Mouse (Mus musculus) right cerebral cortex, postnatal 14 days (tissue): Measurements from ENCODE around the gene Mob3b.

Experiments
- DNase-seq: peaks from one replicate; pipeline ENCODE4 v3.0.0; 2022

Gene Mob3b

DNA sequence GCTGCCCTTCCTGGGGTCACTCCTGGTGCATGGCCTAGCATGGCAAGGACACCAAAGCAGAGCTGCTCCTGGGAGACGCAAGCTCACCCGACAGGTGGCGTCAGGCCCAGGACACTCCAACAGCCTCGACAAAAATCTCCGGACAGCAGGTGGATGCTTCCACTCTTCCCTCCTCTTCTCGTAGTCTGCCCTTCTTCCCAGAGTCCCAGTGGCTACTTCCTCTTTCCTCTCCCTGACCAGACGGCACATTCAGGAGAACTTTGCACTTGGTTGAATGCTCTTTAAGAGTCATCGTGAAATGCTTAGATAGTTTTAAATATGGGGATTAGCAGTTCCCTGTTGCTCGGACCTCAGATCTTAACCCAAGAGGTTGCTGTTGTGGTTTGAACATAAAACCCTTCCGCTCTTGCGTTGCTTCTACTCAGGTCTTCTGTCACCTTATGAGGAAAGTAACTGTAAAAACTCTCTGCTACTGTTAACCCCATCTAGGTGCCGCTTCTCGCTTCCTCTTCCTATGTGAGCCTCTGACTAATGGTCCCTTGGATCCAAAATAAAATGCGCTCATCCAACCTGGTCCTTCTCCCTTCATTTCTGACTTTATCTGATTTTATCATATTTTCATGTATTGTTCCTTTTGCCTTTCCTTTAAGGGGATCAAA lies 52.0 kb downstream of the Mob3b start:
- no peak for DNase-seq

DNA sequence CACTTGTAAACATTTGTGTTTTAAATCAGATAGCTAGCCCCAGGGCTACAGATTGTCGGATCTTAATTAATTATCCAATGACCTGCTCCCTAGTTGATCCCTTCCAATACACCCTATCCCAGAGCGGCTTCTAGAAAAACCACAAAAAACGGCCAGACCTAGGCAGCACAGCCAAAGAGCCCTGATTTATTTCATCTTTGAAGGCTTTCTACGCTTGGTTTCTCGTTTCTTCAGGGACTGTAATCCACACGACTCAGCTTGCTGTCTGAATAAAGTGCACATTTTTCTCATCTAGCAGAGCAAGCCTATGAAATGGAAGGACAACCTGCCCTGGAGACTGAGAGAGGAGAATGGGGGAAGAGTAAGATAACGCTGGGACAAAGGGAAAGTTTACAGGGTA lies 56.1 kb downstream of the Mob3b start:
- DNase-seq, result no peak

DNA sequence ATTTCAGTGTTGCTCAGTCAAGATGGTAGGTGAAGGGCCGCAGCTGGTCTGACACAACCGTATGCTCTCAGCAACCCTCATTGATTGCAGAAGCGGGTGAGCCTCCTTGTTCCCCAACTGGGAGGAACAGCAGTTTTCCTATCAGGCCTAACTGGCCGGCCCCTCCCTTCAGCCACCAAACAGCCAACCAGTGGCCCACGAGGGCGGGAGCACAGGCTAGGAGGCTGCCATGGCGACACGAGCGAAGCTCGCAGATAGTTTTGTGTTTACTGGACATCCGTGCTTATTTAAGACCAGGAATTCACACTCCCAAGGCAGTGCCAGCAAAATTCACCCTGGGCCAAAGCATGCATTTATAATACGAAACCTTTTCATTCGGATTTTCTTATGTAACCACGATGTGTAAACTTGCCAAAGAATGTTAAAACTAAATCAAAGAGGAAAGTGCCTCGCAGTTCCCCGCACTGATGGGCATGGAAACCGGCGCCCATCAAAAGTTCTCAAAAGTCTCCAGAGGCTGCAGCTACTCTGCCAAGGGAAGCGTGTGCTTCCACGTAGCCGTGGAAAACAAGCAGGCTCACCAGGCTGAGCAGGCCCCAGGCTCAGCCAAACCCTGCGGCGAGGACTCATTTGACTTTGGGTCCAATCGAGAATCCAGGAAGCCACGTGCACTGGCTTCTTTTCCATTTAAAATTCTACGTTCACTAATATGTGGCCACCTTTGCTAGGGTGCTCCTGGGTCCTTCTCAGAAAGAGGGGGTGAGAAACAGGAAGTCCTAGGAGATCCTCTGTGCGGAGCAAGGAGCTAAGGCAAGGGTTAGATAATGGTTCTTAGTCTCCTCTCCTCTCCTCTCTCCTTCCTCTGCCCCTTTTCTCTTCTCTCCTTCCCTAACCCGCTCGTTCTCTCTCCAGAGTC lies 57.2 kb downstream of the Mob3b start:
- peak; percentile 69 for DNase-seq

DNA sequence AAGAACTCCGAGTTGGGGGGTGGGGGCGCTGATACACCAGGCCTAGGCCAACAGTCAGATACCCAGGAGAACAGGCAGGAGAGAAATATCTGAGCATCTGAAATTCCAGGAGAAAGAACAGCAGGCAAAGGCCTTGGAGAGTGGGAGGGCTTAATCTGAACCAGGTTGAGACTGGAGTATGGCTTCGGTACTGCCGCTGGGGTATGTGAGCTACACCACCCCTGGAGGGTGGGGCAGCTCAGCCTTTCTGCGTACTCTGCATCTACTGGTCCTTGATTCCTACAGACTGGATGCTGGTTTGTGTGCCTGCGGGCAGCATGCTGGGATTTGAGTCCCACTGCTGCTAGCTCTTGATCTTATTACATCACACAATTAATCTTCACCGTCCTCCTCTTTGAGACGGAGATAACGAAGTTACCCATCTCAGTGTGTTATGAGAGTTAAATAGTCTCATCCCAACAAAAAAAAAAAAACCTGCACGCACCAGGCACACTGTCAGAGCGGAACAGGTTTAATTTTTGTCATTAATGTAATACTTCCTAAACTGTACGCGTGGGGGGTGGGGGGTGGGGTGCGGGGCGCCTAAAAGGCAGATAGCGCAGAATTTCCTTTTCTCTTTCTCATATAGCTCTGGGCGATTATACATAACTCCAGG lies 57.9 kb downstream of the Mob3b start:
- no peak for DNase-seq

DNA sequence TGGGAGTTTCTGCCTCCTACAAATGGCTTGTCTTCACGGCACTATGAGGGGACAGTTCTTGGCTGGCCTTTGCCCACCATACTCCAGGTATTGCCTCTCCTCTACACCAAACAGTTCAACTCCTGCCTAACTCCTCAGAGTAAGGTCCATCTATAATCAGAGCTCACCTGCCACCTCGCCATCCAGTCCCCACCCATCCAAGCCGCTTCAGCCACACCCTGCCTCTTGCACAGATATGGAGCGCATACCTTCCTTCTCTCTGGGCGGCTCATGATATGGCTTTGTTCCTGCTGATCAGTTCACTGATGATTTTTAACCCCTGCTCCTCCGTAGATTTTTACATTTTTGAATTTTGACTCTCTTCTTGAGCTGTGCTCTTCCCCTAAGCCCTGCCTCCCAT lies 58.7 kb downstream of the Mob3b start:
- DNase-seq, result no peak

DNA sequence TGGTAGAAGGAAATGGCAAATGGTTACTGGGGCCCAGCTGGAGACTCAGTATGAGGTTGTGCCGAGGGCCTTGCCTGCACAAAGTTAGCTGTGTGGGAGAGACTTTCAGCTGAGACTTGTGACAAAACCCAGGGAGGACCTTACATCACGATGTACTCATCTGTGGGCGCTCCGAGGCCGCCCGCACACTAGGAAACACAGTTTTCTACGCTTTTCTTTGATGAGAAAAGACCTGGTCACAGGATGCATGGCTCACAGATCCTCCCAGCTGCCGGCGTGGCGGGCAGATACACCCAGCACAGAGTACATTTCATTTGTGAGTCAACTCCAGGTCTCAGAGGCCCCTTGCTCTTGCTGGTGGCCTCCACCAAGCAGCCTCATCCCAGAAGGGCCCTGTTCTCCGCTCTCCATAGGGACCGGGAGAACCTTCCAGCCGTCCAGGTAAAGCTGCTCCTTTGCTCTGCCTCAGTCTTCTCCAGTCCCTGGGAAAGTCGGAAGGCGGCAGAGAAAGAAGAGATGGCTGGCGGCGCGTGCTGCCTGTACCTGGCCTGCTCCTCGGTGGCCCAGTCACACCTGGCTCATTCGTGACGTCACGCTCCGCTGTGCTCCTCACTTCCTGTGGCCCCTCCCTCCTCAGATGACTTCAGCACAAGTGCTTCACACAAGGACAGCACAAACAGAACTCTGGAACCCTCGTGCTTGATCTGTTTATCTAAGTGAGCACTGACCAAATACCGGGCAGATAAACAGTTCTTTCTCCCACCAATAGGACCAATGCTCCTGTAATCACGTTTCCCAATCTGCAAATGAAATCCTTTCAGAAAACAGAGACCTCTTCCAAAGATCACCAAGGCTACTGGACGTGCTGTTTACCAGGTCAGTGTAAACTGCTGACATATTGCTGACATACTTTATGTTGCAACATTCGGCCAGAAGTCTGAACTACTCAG lies 60.8 kb downstream of the Mob3b start:
- no peak for DNase-seq

DNA sequence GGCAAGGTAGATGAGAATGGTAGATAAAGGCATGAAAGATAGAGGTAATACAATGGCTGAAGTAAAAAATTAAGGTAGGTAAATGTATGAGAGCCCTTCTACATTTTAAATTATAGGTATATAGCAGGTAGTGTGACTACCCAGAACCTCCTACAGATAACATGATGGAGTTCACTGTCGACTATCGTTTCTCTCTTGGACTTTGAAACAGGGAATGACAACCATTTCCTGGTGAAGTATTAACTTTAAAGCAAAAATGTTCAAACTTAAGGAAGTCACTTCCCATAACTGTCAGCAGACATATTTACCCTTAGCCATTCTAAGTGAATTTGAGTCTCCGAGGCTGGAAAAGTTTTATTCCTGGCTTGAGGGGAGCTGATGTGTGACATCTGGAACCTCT lies 64.8 kb downstream of the Mob3b start:
- DNase-seq, result no peak

DNA sequence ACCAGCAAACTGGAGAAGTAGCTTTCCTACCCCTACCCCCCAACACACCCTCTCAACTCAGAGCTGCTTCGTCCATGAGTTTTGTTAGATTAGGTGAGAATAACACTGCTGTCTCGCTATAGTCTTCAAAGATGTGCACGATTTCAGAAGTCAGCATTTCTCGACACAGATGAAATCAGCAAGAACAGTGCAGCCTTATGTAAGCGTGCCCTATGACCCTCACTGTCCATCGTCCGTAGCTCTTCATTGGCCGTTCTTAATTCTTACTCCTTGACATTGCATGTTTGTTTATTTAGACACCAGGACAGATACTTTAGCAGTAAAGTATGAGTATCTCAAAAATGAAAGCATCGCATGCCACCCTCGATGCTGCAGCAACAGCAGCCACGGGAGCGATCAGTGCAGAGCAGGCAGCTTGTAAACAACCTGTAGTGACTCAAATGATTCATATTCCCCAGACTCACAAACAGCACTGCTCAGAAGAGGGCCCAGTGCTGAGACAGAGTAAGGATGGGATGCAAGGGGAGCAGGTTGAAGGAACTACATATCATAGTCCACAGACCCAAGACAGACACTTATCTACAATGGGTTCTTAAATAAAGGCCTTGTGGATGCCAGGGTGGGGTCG lies 66.0 kb downstream of the Mob3b start:
- DNase-seq, result no peak

DNA sequence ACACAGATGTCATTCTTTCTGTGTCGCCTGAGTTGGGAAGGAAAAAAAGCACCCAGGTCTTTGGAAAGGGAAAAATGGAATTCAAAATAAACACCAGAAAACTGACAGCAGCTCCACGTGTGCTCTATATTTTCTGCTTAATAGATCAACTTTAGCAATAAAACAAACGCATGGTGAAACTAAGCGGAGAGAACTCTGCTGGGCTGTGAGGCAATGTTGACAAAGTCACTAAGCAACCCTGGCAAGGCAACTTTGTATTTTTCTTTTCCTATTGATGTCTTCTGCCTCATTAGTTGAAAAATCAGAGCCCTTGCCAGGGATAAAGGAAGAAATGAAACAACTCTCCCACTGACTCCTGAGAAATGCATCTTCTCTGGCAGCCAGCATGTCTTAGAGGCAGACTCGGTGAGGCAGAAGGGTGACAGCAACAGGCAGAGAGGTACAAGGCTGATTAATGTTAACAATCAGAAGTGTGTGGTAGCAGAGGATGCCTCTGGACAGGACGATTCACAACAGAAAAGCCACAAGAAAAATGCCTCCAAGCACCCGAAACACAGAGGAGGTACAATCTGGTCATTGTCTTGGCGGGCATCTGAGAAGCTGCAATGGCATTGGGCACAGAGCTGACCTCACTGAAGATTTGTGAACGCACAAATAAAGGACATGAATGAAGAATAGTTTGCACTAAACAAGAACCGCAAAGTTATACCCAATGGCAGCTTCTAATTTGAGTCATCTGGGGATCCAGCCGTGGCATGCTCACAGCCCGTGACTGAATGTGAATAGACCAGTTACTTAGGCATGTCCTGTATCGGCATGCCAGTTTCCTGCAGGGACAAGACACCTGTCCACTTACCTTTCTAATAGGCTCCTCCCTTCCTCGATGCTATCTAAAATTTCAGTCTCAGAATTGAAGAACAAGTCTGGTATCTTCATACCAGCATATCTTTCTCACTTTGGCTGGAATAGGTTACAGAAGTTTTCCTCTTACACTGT lies 67.7 kb downstream of the Mob3b start:
- DNase-seq, result no peak

DNA sequence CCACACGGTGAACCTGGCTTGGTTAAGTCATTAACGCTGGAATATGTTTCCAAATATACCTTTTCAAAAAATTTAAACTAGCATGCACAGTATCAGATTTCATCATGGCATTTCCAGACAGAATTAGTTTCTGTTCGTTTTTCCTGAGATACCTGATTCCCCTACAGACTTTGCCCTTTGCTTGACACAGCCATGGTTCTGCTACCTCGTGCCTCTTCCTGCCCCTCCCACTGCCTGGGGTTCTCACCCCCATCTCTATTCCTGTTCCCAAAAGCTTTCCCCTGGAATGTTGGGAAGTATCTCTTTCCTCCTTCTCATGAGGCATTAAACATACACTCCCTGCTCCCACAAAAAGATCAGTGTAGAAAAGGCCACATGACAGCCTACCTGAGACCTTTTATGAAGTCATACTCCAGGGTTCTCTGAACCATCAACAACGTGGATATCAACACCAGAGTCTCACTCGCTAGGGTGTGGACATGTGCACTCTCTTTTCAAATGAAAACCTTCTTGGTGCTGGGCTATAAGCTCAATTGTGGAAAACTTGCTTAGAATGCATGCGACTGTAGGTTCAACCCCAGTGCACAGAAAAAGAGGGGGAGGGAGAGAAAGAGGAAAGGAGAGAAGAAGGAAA lies 71.1 kb downstream of the Mob3b start:
- DNase-seq, result no peak

DNA sequence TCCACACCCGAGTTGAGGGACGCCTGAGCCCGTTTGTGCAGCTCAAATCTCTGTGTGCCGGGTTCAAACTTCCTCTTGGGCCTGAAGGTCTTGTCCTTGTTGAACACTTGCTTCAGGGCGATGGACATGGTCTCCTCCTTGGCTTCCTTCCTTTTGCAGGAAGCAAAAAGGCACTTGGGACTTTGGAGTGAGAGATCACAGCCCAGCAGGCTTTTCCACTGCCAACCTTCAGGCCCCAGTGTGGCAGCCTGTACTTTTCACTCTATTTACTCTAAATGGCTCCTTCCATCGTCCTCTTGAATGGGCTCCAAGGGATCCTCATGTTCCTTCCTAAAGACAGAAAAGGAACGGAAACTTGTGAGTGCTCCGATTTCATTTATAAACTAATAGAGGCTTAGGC lies 73.2 kb downstream of the Mob3b start:
- DNase-seq, result no peak

DNA sequence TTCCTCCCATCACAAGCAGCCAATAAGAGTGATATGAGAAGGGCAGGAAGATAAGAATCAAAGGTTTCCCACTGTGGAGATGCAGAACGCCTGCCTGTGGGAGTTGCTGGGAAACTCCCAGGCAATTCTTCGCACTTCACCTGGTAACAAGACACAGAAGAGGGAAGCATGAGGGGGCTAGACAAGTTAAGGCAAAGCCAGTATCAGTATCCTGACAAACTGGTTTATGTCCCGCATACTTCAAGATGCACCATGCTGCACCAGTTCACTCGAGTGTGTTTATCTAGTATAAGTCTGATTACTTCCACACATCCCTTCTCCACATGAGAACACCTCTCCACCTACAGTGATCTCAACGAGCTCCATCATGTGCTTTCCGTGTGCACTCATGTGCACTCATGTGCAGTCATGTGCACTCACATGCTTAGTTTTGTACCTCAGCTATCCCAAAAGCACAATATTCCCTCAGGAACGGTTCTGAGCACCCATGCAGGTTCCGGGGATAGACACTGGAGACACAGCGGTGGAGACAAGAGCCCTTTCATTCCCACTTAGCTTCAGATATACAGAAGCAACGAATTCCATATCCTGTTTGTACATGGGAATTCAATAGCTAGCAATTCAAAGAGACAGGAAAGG lies 74.7 kb downstream of the Mob3b start:
- DNase-seq, result no peak

DNA sequence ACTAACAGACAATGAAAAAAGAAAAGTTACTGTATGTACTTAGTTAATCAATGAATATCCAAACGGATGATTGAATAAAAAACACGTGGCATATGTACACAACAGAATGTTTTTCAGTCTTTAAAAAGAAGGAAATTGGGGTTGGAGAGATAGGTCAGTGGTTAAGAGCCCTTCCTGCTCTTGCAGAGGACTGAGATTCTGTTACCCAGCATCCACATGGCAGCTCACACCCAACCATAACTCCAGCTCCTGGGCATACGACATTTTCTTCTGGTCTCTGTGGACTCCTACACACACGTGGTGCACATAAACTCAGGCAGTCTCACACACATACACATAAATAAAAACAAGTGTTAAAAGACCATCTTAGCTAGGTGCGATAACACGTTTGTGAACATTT lies 77.0 kb downstream of the Mob3b start:
- no peak for DNase-seq

DNA sequence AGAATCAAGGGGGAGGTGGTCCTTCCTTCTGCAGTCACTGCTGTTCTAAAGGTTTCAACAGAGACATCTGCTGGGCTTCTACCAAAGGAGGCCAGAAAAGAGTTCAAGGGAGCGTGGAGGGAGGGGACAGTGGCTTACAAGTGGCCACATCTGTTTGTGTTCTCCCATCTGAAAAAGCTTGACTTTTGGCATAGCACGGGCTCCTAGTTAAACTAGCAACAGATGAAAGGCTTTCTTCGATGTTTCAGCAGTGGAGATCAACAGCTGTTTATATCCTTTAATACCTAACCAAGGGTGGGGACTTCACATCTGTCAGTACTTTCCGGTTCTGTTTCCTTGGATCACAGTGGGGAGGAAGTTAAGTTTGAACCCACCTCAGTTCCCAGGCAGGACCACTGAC lies 88.5 kb downstream of the Mob3b start:
- no peak for DNase-seq

DNA sequence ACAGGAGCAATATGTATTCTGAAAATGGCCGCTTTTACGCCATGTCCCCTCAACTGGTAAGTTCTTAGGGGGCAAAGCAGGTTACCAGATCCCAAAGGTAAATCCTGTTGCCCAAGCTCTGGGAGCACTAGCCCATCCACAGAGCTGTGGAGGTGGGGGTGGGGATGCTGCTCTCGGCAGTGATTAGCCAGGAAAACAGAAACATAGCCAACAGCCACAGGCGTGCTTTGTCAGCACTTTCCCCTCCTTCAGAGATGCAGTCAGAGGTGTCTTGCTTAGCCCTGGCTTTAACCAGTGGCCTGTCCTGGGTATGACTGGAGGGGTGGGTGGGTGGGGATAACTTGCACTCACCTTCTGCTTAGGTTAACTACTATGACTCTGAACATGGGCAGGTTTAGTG lies 91.1 kb downstream of the Mob3b start:
- no peak for DNase-seq

DNA sequence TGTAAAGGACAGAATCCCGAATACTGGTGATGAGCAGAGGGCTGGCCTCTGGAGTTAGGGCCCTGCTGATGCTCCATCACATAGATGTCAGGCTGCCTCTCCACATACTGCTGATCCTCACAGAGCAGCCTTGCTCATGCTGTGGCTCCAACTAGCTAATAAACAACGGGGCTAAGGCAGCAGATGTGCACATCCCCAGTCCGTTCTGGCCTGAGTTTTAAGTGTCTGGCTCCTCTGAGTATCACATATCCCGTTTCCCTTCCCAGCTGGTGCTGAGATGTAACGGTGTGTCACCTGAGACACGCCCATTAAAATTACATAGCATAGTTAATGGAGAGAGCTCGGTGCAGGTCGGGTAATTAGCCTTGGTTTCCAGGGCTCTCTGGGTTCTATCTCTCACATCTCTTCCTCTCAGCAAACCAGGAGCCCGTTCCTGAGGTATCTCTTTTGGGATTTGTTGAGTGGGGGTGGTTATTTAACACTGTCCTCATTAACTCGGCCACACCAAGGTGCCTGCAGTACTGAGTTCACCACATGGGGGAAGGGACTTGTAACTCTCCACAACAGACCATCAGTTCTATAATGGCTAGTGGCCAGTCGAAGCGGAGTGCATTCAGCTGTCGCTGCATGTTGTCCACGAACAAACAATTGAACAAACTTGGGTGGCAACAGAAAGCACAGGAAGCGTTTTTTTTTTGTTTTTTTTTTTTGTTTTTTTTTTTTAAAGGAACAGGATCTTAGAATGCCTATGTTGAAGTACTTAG lies 92.0 kb downstream of the Mob3b start:
- DNase-seq, result no peak

DNA sequence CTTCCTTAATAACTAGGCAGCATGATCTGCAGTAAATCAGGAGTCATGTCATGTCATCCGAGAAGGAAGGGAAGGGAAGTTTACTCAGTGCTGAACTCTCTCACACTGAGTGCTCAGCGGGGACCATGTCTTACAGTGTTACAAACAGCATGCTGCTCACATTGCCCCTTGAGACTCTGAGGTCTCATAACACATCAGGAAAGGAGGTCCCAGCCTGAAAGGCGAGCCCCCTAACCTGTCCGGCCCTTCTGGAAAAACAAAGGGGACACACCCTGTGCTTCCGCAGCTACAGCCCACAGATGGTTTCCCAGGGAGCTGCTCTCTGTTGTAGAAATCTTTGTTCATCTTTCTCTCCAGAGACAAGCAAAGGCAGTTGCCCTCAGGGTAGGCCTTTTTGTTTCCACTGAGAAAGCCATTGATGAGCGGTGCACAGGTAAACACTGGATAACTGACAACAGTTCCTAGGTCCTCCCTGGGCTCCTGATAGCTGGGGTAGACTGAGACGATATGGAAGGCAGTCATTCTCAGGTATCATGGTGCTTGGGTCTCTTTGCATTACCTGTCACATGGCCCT lies 94.1 kb downstream of the Mob3b start:
- no peak for DNase-seq

DNA sequence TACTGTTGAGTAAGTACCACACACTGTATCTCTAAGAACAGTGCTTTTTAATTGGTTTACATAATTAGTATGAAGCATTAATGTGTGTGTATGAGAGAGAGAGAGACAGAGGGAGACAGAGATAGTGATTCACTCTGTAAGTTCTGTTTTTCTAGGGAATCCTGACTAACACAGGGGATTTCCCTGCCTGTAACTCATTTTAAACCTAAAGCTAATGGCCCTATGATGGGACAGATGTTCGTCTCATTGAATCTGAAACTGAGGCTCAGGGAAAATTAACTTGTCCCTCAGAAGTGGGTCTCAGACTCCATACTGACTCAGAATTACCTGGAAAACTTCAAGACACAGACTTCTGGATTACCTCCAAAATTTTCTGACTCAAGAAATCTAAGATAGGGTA lies 96.3 kb downstream of the Mob3b start:
- DNase-seq, result no peak

DNA sequence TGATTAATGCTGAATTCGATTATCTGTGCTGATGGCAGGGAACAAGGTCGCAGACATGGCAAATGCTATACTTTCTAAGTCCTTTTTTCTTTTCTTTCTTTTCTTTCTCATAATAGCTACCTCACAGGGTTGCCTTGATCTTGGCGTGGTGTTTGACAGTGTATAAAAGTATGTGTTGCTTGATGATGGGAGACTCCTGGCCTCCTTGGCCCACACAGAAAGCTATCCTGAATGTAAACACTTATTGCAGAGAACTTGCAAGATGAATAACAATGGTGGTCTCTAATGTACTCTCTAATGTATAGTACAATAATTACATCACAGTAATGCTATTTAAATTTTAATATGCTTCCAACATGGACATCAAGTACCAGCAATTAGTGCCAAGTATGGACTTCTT lies 96.9 kb downstream of the Mob3b start:
- no peak for DNase-seq
